9 mouse cellular contexts compared by ENCODE assay signal in the genomic region with DNA sequence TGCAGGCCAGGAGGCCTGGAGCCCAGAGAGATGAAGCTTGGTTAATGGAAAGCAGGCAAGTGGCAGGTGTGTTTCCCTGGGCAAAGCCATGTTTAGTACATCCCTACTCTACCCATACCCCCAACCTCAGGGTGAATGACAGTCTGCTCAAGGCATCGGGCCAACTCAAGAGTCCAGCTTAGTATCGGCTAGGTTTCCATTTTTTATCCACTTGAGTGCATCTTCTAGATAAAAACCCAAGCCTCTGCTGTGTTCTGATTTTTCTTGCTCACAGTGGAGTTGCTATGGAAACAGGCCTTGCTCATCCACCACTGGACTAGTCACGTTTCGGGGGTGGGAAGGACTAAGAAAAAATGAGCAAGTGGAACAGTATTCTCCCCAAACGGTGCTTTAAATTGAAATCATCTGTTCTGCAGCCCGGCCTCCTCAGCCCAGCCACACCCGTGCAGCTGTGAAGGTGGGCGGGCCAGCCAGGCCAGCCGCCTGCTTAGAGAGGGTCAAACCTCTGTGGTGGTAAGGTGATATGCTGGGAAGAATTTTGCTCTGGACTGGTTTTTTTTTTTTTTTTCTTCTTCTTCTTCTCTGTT.
DNase-seq lines count a peak whose midpoint lies in the region; ATAC-seq and TF ChIP-seq lines count a peak whose summit lies in the region.
"Had no signal": no experiment of that assay in that cellular context is flagged by ENCODE, and none has a peak within 500 bp of the region (broad histone marks: within the 10 kb centered on the region; RNA-seq: fewer than 3 reads in every experiment).

No protein-coding gene starts in this region.

- H3K4me1 ChIP-seq in embryonic facial prominence, embryonic 15.5 days: peaks cover 23% of the 10 kb centered on the region
- H3K4me1 ChIP-seq in hindbrain, embryonic 13.5 days (replicated peaks): peaks cover 14% of the 10 kb centered on the region
- H3K4me1 ChIP-seq in limb, embryonic 14.5 days (ENCODE audit: control insufficient read depth, insufficient read depth, low read length): peaks cover 35% of the 10 kb centered on the region
- no peaks in the 10 kb centered on the region for H3K4me1 ChIP-seq in stomach, embryonic 16.5 days (ENCODE audit: control insufficient read depth, insufficient read depth, low read length)
- H3K4me1 ChIP-seq in liver, embryonic 11.5 days (replicated peaks; ENCODE audit: control insufficient read depth, insufficient read depth, low read length): no peaks in the 10 kb centered on the region

- no peak overlapping the region for H3K9ac ChIP-seq in embryonic facial prominence, embryonic 15.5 days
- no peak overlapping the region for H3K9ac ChIP-seq in hindbrain, embryonic 13.5 days
- no peak overlapping the region for H3K9ac ChIP-seq in limb, embryonic 14.5 days (ENCODE audit: low read depth, low read length, severe bottlenecking)
- no peak overlapping the region for H3K9ac ChIP-seq in stomach, embryonic 16.5 days (ENCODE audit: low read length)
- no peak overlapping the region for H3K9ac ChIP-seq in liver, embryonic 11.5 days (ENCODE audit: low read depth, low read length)
- H3K9ac ChIP-seq: heart, embryonic 13.5 days had no signal

- 16% methylated on average over 9 of the region's 9 CpGs for WGBS in embryonic facial prominence, embryonic 15.5 days
- 32% methylated on average over 9 of the region's 9 CpGs for WGBS in hindbrain, embryonic 13.5 days
- 16% methylated on average over 9 of the region's 9 CpGs for WGBS in limb, embryonic 14.5 days
- 43% methylated on average over 9 of the region's 9 CpGs for WGBS in stomach, embryonic 16.5 days
- WGBS in liver, embryonic 11.5 days: 61% methylated on average over 9 of the region's 9 CpGs

- no peak for TF ChIP-seq POLR2A in limb, embryonic 14.5 days (IDR thresholded peaks at IDR 0.05; ENCODE audit: borderline replicate concordance, extremely low read depth, insufficient read depth, insufficient read length)

- H3K9me3 ChIP-seq in embryonic facial prominence, embryonic 15.5 days (replicated peaks): no peaks in the 10 kb centered on the region
- H3K9me3 ChIP-seq in hindbrain, embryonic 13.5 days: no peaks in the 10 kb centered on the region
- no peaks in the 10 kb centered on the region for H3K9me3 ChIP-seq in limb, embryonic 14.5 days (ENCODE audit: control insufficient read depth, low read length)
- H3K9me3 ChIP-seq in stomach, embryonic 16.5 days (replicated peaks; ENCODE audit: control insufficient read depth, low read length): no peaks in the 10 kb centered on the region
- no peaks in the 10 kb centered on the region for H3K9me3 ChIP-seq in liver, embryonic 11.5 days (ENCODE audit: control insufficient read depth, low read length)
- H3K9me3 ChIP-seq: heart, embryonic 13.5 days had no signal

- peak overlapping the region; percentile 29; the same call in 1 of the 2 replicates for H3K27ac ChIP-seq in embryonic facial prominence, embryonic 15.5 days (replicated peaks)
- peak overlapping the region; percentile 65 for H3K27ac ChIP-seq in hindbrain, embryonic 13.5 days
- peak overlapping the region; percentile 71 for H3K27ac ChIP-seq in limb, embryonic 14.5 days (replicated peaks; ENCODE audit: low read depth, low read length)
- no peak overlapping the region for H3K27ac ChIP-seq in stomach, embryonic 16.5 days (ENCODE audit: low read length)
- no peak overlapping the region for H3K27ac ChIP-seq in liver, embryonic 11.5 days (ENCODE audit: low read depth, low read length)
- H3K27ac ChIP-seq: heart, embryonic 13.5 days had no signal

- no peak overlapping the region for H3K4me3 ChIP-seq in embryonic facial prominence, embryonic 15.5 days (replicated peaks)
- no peak overlapping the region for H3K4me3 ChIP-seq in hindbrain, embryonic 13.5 days
- H3K4me3 ChIP-seq in limb, embryonic 14.5 days (replicated peaks; ENCODE audit: low read length): no peak overlapping the region
- no peak overlapping the region for H3K4me3 ChIP-seq in stomach, embryonic 16.5 days (replicated peaks; ENCODE audit: low read length)
- H3K4me3 ChIP-seq in liver, embryonic 11.5 days (ENCODE audit: low read depth, low read length): no peak overlapping the region
- H3K4me3 ChIP-seq: heart, embryonic 13.5 days had no signal

- peak; percentile 92 for ATAC-seq in embryonic facial prominence, embryonic 15.5 days (ENCODE audit: insufficient number of reproducible peaks, low FRiP score, low TSS enrichment, low read depth)
- ATAC-seq in hindbrain, embryonic 13.5 days (ENCODE audit: low FRiP score): peak; percentile 84
- ATAC-seq in limb, embryonic 14.5 days (ENCODE audit: low FRiP score, low read depth): peak; percentile 94
- peak; percentile 10; the same call in 1 of the 2 replicates for ATAC-seq in stomach, embryonic 16.5 days (ENCODE audit: insufficient read depth, low FRiP score)
- ATAC-seq in liver, embryonic 11.5 days (replicated peaks; ENCODE audit: low FRiP score): no peak
- no peak for ATAC-seq in erythroblast, adult 5-6 weeks (replicated peaks; ENCODE audit: low FRiP score, poor library complexity, severe bottlenecking)

- H3K27me3 ChIP-seq in embryonic facial prominence, embryonic 15.5 days: no peaks in the 10 kb centered on the region
- H3K27me3 ChIP-seq in hindbrain, embryonic 13.5 days: no peaks in the 10 kb centered on the region
- no peaks in the 10 kb centered on the region for H3K27me3 ChIP-seq in limb, embryonic 14.5 days (ENCODE audit: control insufficient read depth, insufficient read depth, low read length)
- H3K27me3 ChIP-seq in stomach, embryonic 16.5 days (ENCODE audit: control insufficient read depth, insufficient read depth, low read length): no peaks in the 10 kb centered on the region
- no peaks in the 10 kb centered on the region for H3K27me3 ChIP-seq in liver, embryonic 11.5 days (replicated peaks; ENCODE audit: control insufficient read depth, insufficient read depth, low read length)
- H3K27me3 ChIP-seq: heart, embryonic 13.5 days had no signal

- H3K36me3 ChIP-seq in embryonic facial prominence, embryonic 15.5 days: no peaks in the 10 kb centered on the region
- H3K36me3 ChIP-seq in hindbrain, embryonic 13.5 days: no peaks in the 10 kb centered on the region
- no peaks in the 10 kb centered on the region for H3K36me3 ChIP-seq in limb, embryonic 14.5 days (ENCODE audit: control insufficient read depth, insufficient read depth, low read length)
- H3K36me3 ChIP-seq in stomach, embryonic 16.5 days (ENCODE audit: control insufficient read depth, insufficient read depth, low read length): no peaks in the 10 kb centered on the region
- H3K36me3 ChIP-seq in liver, embryonic 11.5 days (ENCODE audit: control insufficient read depth, insufficient read depth, low read length): no peaks in the 10 kb centered on the region
- H3K36me3 ChIP-seq: heart, embryonic 13.5 days had no signal

- no peak overlapping the region for H3K4me2 ChIP-seq in embryonic facial prominence, embryonic 15.5 days (replicated peaks)
- no peak overlapping the region for H3K4me2 ChIP-seq in hindbrain, embryonic 13.5 days
- H3K4me2 ChIP-seq in limb, embryonic 14.5 days (replicated peaks; ENCODE audit: low read depth, low read length, severe bottlenecking): no peak overlapping the region
- no peak overlapping the region for H3K4me2 ChIP-seq in stomach, embryonic 16.5 days (ENCODE audit: low read depth, low read length)
- no peak overlapping the region for H3K4me2 ChIP-seq in liver, embryonic 11.5 days
- H3K4me2 ChIP-seq: heart, embryonic 13.5 days had no signal

- DNase-seq in heart, adult 11 months: peak; percentile 93
- DNase-seq in heart, postnatal 36 days: no peak
- DNase-seq in limb, embryonic 14.5 days (ENCODE audit: low spot score): peak; percentile 91
- DNase-seq in liver, embryonic 11.5 days (ENCODE audit: low spot score): no peak

- intact Hi-C loops in heart, postnatal 36 days (cut with DNase I): no loop called here

Comparison
In these comparisons a context has a peak if more than half of its experiments do, and no peak if none do; other contexts are left out.
1. DNase-seq: peak in heart, adult 11 months (single experiment) and limb, embryonic 14.5 days (single experiment); none in heart, postnatal 36 days (0 of 2) and liver, embryonic 11.5 days (single experiment).
2. ATAC-seq: peak in embryonic facial prominence, embryonic 15.5 days (single experiment), hindbrain, embryonic 13.5 days (single experiment), limb, embryonic 14.5 days (single experiment) and stomach, embryonic 16.5 days (single experiment); none in liver, embryonic 11.5 days (single experiment) and erythroblast, adult 5-6 weeks (single experiment).
3. H3K27ac ChIP-seq: peak in embryonic facial prominence, embryonic 15.5 days (single experiment), hindbrain, embryonic 13.5 days (single experiment) and limb, embryonic 14.5 days (single experiment); none in stomach, embryonic 16.5 days (single experiment) and liver, embryonic 11.5 days (single experiment).